Mouse (Mus musculus) midbrain, postnatal 0 days (tissue): ENCODE data around the gene Lcn5. TPM values are rescaled to one million over a fixed set of nuclear protein-coding genes. Genes with fewer than 3 reads are reported as not detected.
"Not testable (repeated sequence)": the region's sequence is repeated elsewhere in the genome, so short reads cannot be mapped to it uniquely, and the experiment has no call there.

Experiments
- ATAC-seq: fragments of 200-750 bp; cut with Nextera tagmentation; 2 replicates; pipeline ENCODE4 v1.8.0; 2017; ENCODE audit warnings: moderate number of reproducible peaks, mild to moderate bottlenecking, moderate TSS enrichment, moderate library complexity; ENCODE audit not compliant: low FRiP score
- DNase-seq: peaks from one replicate; pipeline ENCODE4 v3.0.0-alpha.2; 2015; ENCODE audit warnings: low spot score
- H3K27ac ChIP-seq: fragments of 300-500 bp; sonication (generic); 2 replicates; pipeline ENCODE4 v1.5.1; 2014; ENCODE audit warnings: low read depth, mild to moderate bottlenecking, low read length, mixed read lengths
- H3K27me3 ChIP-seq: fragments of 300-500 bp; sonication (generic); 2 replicates; pipeline ENCODE4 v1.6.1; 2014; ENCODE audit warnings: low read length, control low read depth, mixed read lengths; ENCODE audit not compliant: insufficient read depth
- H3K36me3 ChIP-seq: fragments of 300-500 bp; sonication (generic); 2 replicates; pipeline ENCODE4 v1.6.1; 2014; ENCODE audit warnings: low read length, control low read depth, mixed read lengths; ENCODE audit not compliant: insufficient read depth
- H3K4me1 ChIP-seq: fragments of 300-500 bp; sonication (generic); 2 replicates; pipeline ENCODE4 v1.6.1; 2014; ENCODE audit warnings: mild to moderate bottlenecking, control low read depth, antibody characterized with exemption, low read length, mixed read lengths; ENCODE audit not compliant: insufficient read depth
- H3K4me2 ChIP-seq: fragments of 300-500 bp; sonication (generic); 2 replicates; pipeline ENCODE4 v1.6.1; 2014; ENCODE audit warnings: low read depth, mild to moderate bottlenecking, low read length, mixed read lengths; ENCODE audit not compliant: poor library complexity, severe bottlenecking
- H3K4me3 ChIP-seq: fragments of 300-500 bp; sonication (generic); 2 replicates; pipeline ENCODE4 v1.5.1; 2014; ENCODE audit warnings: low read depth, mild to moderate bottlenecking, low read length, moderate library complexity
- H3K9ac ChIP-seq: fragments of 300-500 bp; sonication (generic); replicated peaks from 2 replicates; pipeline ENCODE4 v1.6.1; 2014; ENCODE audit warnings: mild to moderate bottlenecking, low read length, moderate library complexity, mixed read lengths; ENCODE audit not compliant: poor library complexity, severe bottlenecking
- H3K9me3 ChIP-seq: fragments of 300-500 bp; sonication (generic); 2 replicates; pipeline ENCODE4 v1.6.1; 2016; ENCODE audit warnings: low read length, control low read depth
- CTCF ChIP-seq: IDR thresholded peaks from 2 replicates; pipeline ENCODE4 v1.5.1; 2016; ENCODE audit warnings: antibody characterized with exemption, mild to moderate bottlenecking
- WGBS: fragments of 180-500 bp; shearing (Covaris S2); extraction: QIAGEN DNeasy Blood & Tissue Kit; methylation state at CpG from one replicate; pipeline ENCODE4 v1.1.7; 2014; 5-methylcytosine and 5-hydroxymethylcytosine counted together
- polyA plus RNA-seq: library from polyadenylated mRNA; unstranded; fragments of >200 nt; fragmentation: Nextera tagmentation; extraction: Ambion mirVana; gene quantifications from 2 replicates; pipeline ENCODE4 v1.2.1, GENCODE M21; 2015
- total RNA-seq: library from RNA; depleted of rRNA; stranded (reverse); fragments of >200 nt; gene quantifications from 2 replicates; pipeline ENCODE4 v1.2.3, GENCODE M21; 2014

Gene Lcn5
- total and polyA plus RNA-seq, 2 experiments from 2014 or later, result not detected

DNA sequence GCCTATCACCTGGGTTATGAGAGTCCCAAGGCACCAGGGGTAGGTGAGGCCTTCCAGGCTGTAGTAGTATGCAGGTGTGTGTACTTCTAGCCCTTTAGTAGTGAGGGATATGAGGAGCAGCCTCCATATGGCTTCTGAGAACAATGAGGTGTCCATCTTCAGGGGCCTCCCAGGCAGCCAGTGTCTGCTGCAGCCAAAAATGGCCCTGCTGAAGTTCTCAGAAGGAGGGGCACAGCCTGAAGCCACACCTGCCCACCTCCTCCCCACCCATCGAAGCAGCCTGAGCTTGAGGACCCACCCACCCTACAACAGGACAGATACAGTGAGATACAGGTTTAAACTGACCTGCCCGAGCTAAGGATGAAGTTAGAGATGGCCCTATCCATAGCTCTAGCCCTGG, 24.7 kb downstream of the Lcn5 start, which contains the start of gene Lcn10:
Gene Lcn10, plus strand, starts transcription at position 301 of the 400 bp plus-strand sequence.
- no peak within 1 kb of the TSS for H3K4me3 ChIP-seq
- no peak within 1 kb of the TSS for H3K9ac ChIP-seq
- H3K9me3 ChIP-seq, result no peaks in the 10 kb centered on the region
- TF ChIP-seq CTCF, result no peak
- H3K27ac ChIP-seq, result no peak within 1 kb of the TSS
- ATAC-seq (no peak), DNase-seq (no peak)
- WGBS, result 65% methylated on average over 2 of the region's 2 CpGs
- H3K4me1 ChIP-seq, result no peaks in the 10 kb centered on the region
- H3K4me2 ChIP-seq, result no peak within 1 kb of the TSS
- H3K36me3 ChIP-seq, result no peaks in the 10 kb centered on the region
- no peaks in the 10 kb centered on the region for H3K27me3 ChIP-seq

- Histone ChIP-seq H3K27ac (no peak overlapping the region), H3K9ac (no peak overlapping the region), H3K4me3 (no peak overlapping the region), H3K27me3 (no peaks in the 10 kb centered on the region), H3K4me1 (no peaks in the 10 kb centered on the region), H3K36me3 (no peaks in the 10 kb centered on the region), H3K9me3 (no peaks in the 10 kb centered on the region), H3K4me2 (no peak overlapping the region)
- WGBS, result 57% methylated on average over 2 of the region's 4 CpGs
- ATAC-seq, result no peak
- no peak for TF ChIP-seq CTCF
- no peak for DNase-seq
Observed at GRCm38 (mm10) chr2:25686941-25687340, 29.2 kb downstream of the Lcn5 start.

DNA sequence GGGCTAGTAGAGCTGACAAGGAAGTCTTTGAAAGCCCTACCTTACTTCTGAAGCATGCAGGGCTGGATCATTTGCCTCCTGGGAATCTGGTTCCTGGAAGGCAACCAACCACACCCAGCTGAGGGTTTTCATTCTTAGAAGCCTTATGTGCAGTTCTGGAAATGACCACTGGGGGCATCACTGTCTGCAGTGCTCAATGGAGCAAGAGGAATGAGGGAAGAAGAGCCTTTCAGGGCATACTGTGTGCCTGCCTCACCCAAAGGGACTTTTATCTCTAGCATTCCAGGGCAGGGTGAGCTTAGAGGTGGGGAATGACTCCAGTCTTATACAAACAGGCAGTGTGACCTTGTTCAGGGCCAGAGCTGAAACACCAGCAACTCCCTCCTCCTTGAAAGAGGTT, 36.9 kb downstream of the Lcn5 start:
- Histone ChIP-seq H3K9me3 (no peaks in the 10 kb centered on the region), H3K9ac (no peak overlapping the region), H3K4me3 (no peak overlapping the region), H3K4me1 (no peaks in the 10 kb centered on the region), H3K27me3 (no peaks in the 10 kb centered on the region), H3K36me3 (no peaks in the 10 kb centered on the region), H3K4me2 (no peak overlapping the region), H3K27ac (no peak overlapping the region)
- ATAC-seq (no peak), DNase-seq (peak; percentile 63)
- peak; percentile 77 for TF ChIP-seq CTCF

GRCm38 (mm10) chr2:25696951-25697350, 39.2 kb downstream of the Lcn5 start:
- no peak overlapping the region for H3K4me2 ChIP-seq
- TF ChIP-seq CTCF, result no peak
- H3K4me1 ChIP-seq, result no peaks in the 10 kb centered on the region
- H3K4me3 ChIP-seq, result no peak overlapping the region
- 70% methylated on average over 4 of the region's 4 CpGs for WGBS
- H3K36me3 ChIP-seq, result no peaks in the 10 kb centered on the region
- no peaks in the 10 kb centered on the region for H3K27me3 ChIP-seq
- ATAC-seq (no peak), DNase-seq (no peak)
- no peak overlapping the region for H3K9ac ChIP-seq
- no peaks in the 10 kb centered on the region for H3K9me3 ChIP-seq
- no peak overlapping the region for H3K27ac ChIP-seq

- H3K36me3 ChIP-seq, result no peaks in the 10 kb centered on the region
- 90% methylated on average over 2 of the region's 2 CpGs for WGBS
- ATAC-seq (no peak), DNase-seq (no peak)
- no peak overlapping the region for H3K27ac ChIP-seq
- H3K4me2 ChIP-seq, result no peak overlapping the region
- H3K9ac ChIP-seq, result no peak overlapping the region
- H3K9me3 ChIP-seq, result no peaks in the 10 kb centered on the region
- H3K4me3 ChIP-seq, result no peak overlapping the region
- TF ChIP-seq CTCF, result no peak
- H3K27me3 ChIP-seq, result no peaks in the 10 kb centered on the region
- no peaks in the 10 kb centered on the region for H3K4me1 ChIP-seq
Observed at GRCm38 (mm10) chr2:25698696-25699095, 40.9 kb downstream of the Lcn5 start.

DNA sequence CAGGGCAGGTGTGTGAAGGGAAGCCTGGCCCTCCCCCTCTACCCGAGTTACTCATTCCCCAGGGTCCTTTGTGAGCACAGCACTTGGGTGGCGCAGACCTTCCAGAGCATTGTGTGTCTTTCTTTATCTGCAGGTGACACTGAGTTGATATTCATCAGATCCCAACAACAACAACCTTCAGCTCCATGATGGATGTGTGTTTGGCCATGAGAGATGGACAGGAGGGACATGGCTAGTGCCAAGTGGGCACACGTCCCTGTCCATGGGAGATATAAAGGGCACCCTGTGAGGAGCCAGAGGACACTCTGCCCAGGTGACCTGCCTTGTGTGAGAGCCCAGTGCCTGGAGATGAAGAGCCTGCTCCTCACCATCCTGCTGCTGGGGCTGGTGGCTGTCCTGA, 42.0 kb downstream of the Lcn5 start, which contains the start of gene Obp2a:
Gene Obp2a, plus strand, starts transcription at position 301 of the 400 bp plus-strand sequence.
- H3K4me2 ChIP-seq, H3K27ac ChIP-seq, H3K4me1 ChIP-seq, H3K4me3 ChIP-seq, H3K9ac ChIP-seq, DNase-seq, H3K9me3 ChIP-seq, H3K36me3 ChIP-seq, ATAC-seq, H3K27me3 ChIP-seq: not testable (repeated sequence)
- WGBS, result 90% methylated on average over 3 of the region's 3 CpGs
